Mouse (Mus musculus) heart, adult 2 months (tissue): ENCODE data around the gene Olfr1436.

Experiments used
- CTCF ChIP-seq: fragments of 200-600 bp; IDR thresholded peaks from 2 replicates; pipeline ENCODE4 v1.8.1; 2022; ENCODE audit warnings: antibody characterized with exemption, mild to moderate bottlenecking, moderate library complexity
- EP300 ChIP-seq: fragments of 200-500 bp; IDR thresholded peaks from 2 replicates; pipeline ENCODE4 v1.6.1; 2011; ENCODE audit warnings: low read depth, low read length, control low read depth; ENCODE audit not compliant: insufficient read depth

DNA sequence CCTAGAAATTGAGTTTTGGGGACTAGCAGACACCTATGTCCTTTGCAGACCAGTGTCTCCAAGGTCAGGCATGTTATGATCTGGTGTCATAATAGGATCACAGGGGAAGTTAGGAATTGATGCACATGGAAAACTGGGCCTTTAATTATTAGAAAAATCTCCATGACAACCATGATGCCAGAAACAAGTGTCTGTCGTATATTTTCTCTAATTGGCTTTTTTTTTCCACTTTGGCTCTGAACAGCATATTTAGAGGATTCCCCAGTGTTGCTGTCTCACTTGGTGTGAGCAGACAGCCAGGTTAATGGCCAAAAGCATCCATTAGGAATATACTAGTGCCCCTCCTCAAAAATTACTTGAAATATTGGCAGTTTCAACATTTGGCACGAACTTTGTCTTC lies 19.4 kb downstream of the Olfr1436 start, which contains the start of gene Olfr1434:
- no peak for TF ChIP-seq CTCF
- TF ChIP-seq EP300 = no peak
